Mouse (Mus musculus) thymus, adult 18-20 months (tissue): ENCODE results near the gene Mycbp2.

ENCODE experiments used
- DNase-seq, 2 experiments: peaks; one replicate each; pipeline ENCODE4 v3.0.0; 2022; ENCODE audit warnings: mixed read lengths in 2 of 2

Mycbp2 gene

DNA sequence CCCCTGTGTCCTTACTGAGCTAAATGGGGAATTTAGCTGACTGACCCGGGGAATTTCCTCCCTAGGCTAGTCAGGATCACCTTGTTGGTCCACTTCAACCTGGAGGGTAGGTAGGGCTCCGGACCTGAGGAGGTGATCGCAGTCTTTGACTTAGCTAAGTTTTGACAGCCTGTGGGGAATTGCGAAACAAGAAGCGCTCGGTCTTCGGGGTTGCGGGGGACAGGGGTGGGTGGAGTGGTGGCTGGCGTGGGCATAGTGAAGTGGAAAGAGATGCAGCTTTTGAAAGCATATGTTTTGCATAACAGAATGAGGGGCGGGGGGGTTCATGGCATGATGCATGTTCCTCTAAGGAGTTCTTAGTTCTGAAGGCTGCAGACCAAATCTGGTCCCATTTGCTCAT is 275.8 kb downstream of the Mycbp2 start:
- DNase-seq, result peak in 1 of 2 experiments; percentile 11

DNA sequence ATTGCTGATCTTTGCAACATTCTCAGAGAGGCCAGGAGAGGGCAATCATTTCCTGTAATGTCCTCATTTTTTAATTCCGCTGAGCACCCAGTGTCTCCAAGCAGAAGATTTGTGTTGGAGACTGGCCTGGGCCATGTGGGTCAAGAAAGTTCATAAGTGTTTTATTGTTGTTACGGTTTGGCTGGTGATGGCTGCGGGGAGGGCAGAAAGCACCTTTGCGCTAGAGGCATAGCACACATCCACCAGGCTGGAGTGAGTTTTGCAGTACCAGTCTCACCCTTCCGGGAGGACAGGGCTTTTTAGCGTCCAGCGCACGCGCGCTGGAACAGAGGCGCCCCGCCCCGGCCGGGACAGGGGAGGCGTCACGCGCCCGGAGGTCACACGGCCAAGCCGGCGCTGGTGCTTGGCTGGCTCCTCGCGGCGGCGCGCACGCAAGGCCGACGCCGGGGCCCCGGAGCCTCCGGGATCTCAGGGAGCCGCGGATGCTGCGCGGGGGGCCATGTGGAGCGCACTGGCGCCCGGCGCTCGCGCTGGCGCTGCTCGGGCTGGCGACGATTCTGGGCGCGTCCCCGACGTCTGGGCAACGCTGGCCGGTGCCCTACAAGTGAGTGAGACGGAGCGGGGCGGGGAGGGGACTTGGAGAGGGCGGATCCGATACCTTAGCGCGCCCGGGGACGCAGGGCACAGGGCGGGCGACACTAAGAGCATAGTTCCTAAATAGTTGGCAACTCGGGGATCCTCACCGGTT is 276.6 kb downstream of the Mycbp2 start, which contains the start of gene Cln5:
Gene Cln5, plus strand, starts transcription at position 353 of the 748 bp plus-strand sequence.
- DNase-seq, result peak; percentile 89 to 90

GRCm38 (mm10) chr14:103069465-103069863 is 277.1 kb downstream of the Mycbp2 start:
- DNase-seq, result no peak

DNA sequence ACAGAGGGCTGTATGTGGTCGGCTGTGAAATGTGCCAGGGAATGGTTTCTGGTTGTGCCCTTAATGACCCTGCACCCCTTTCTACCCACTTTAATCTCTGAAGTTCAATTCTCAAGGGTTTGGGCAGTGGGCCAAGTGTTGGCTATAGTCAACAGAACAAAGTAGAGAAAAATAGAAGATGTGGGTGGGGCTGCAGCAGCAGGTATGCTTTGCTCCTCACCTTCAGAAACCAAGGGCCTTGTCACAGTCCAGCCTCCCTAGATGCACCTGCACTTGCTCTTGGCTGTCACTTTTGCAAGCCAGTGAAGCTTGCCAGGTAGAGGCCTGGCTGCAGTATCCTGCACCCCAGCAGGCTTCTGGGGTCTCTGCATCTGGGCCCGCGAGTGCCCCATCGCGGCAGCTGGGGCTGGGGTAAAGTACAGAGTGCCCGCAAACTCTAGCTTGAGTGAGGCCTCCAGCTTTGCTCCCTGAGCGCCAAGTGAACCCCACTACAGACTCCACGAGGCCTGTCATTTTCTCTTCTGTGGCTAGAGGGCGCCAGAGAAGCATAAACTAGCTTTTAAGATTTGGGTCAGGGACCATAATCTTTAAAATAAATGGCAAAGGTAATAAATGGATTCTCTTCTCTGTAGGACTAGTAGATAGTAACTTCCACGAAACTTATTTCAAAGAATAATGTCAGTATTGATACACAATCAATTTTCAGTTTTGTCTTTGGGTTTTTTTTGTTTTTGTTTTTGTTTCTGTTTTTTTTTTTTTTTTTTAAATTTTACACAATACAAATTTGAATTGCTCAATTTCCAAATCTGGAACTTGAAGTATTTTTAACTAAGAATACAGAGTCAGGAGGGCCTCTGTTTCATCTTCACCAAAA is 281.1 kb downstream of the Mycbp2 start:
- DNase-seq, result peak; percentile 40 to 65
